Mouse (Mus musculus) c-Kit-positive CD71-negative TER-119-negative erythroid progenitor cells, embryonic 14.5 days (primary cell): ENCODE measurements at regions not wholly inside any gene's neighbourhood (a gene's known extent, or its start where the extent isn't known, plus 50 kb on each side); places are given as distances from the start of the nearest gene placed in this dataset.
"Not testable (repeated sequence)": the region's sequence is repeated elsewhere in the genome, so short reads cannot be mapped to it uniquely, and the experiment has no call there.

Experiments
- DNase-seq: peaks from one replicate; pipeline ENCODE4 v3.0.0-alpha.2; 2013; ENCODE audit warnings: low read depth

DNA sequence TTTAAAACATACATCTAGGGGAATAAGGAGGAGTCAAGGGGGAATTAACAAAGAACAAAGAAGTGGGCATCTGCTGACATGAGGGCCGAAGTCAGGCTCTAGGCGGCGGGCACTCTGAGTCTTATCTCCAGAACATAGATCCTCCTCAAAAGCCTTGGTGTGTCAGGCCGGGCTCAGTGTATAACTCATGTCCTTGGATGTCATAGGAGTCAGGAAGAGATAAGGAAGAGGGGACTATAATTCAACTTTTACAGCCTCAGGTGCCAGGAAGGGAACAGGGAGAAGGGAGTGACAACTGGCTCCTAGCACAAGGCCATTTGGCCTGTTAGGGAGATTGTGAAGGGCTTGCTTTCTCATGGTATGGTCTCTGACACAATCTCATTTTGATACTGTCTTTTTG, 185.9 kb upstream of the Ube2e2 start:
- DNase-seq, result not testable (repeated sequence)

DNA sequence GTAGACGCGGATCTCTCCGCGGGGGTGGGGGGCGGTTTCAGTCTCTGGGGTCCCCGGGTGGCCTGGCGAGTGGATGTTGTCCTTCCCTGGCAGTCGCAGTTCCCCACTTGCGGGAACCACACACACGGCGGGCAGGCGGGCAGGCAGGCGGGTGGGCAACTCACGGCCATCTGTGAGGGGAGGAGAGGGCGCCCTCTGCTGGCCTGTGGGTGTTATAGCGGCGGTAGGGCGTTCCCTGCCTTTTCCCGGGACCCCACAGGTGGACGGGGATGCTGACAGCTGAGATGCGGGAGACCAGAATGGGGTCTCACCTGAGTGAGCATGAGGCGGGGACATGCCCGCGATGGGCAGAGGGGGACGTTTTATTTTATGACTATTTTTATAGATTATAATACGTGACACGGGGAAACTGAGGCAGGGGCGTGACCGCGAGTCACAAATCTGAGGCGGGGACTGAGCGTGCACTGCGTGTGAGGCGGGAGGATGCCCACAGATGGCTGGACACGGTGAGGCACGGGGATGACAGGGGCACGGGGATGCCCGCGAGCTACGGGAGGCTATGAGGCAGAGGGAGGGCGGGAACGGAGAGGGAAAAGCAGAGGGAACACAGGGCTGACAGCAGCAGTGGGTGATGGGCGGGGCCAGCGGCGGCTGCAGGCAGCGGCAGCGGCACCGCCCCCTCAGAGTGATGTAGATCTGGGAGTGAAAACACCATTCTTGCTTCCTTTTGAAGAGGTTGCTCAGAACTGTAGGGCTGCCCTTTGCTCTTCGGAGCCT, 148.1 kb upstream of the Ube2e2 start:
- DNase-seq, result peak; percentile 18

DNA sequence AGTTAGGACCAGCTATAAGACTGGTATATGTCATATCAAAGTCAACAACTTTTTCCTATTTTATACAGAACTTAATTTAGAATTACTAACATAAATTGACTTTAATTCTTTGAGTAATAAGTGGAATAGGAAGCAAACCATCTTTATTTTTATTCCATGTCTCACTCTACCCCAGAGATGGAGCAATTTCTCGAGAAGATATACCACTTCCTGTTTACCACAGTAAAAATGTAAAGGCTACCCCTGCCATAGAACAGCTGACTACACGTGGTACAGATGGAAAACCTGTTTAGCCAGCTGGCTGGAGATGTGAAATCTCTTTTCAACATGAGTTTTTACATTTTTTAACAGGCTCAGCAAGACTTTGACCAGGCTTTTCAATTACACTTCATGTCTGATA, 126.0 kb upstream of the Ube2e2 start:
- no peak for DNase-seq

DNA sequence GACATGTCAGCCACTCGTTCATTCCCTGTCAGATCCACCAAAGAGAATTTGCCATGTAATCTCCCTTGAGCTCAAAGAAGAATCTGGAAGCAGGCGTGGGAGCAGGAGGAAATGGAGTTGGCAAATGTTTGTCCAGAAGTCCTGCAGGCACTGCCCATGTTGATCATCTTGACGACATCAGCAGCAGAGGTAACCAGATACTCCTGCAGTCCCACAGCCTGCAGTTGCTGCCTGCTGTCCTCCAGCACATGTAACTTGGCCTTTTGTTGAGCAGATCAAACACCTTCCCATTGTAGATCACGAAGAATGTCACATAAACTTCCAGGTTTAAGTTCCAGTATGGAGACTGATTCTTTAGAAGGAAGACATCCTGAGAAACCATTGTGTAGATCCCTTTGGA, 121.3 kb upstream of the Ube2e2 start:
- no peak for DNase-seq

DNA sequence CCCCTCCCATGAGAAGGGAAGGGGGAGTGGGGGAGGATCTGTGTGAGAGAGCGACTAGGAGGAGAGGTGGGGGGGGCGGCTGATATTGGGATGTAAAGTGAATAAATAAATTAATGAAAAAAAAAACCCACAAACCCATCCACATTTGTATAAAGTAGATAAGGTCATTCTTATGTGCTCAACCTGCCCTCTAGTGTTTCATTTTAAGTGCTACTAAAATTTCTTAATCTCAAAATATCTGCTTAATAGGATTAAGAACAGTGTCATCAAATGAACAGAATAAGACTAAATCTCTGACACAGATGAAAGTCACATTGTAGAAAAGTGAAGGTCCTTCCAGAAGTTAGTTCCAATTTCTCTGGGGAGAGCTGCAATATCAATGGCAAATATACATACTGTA, 119.5 kb upstream of the Ube2e2 start:
- not testable (repeated sequence) for DNase-seq

DNA sequence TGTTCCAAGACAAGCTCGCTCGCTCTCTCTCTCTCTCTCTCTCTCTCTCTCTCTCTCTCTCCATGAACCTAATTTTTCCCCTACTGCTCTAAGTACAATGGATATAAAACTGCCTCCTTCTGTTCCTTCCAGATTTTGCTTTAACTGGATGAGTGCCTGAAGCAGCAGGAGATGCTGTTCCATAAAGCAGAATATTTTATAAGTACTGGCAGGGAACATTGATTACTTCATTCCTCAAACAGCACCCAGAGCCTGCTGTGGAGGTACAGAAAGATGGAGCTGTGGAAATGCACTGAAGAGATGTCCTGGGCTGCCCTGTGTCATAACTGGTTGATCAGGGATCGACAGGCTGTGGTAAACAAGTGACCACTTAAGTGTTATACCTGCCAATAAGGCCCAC, 89.8 kb upstream of the Ube2e2 start:
- DNase-seq, result no peak

DNA sequence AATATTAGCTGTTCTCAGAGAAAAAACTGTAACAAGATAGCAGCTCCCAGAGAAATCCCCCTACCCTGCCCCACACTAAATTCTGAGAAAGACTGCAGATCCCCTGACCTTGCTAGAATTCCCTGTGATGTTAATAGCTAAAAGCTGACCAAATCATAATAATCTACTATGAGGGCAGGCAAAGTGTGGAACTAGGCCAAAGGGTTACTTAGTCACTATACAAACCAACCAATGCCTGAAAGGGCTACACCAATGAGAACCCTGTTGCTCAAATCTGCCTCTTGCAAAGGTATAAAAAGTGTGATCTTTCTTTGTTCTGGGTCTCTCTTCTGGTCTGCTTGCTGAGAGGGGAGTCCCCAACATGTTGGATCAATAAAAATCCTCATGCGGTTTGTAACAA, 69.8 kb upstream of the Ube2e2 start:
- no peak for DNase-seq

DNA sequence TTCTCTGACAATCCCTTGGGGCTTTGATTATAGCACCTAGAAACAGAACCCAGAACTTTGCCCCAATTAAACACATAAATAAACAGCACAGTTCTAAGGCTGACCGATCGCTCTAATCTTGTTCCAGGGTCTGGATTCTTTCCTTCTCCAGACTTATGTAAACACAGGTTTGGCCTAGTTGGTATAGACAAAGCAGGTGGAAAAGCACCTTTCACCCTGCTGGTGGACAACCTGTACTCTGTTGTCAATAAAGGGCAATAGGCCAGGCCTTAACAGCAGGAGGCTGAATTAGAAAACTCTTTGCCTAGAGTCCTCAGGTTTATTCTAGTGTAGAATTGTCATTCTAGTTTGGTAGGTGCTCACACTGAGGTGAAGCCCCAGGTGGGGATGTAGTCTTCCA, 69.2 kb upstream of the Ube2e2 start:
- DNase-seq, result no peak
